Mouse (Mus musculus): ENCODE results near the gene Unc79.

GRCm38 (mm10) chr12:103129395-103130248 is 181.0 kb downstream of the Unc79 start:
- TF ChIP-seq CTCF (IDR thresholded peaks at IDR 0.05; ENCODE audit: low read depth), result no peak
- no peak for TF ChIP-seq EP300 (IDR thresholded peaks at IDR 0.05; ENCODE audit: low read depth)
